Mouse (Mus musculus) embryonic facial prominence, embryonic 11.5 days (tissue): Measurements from ENCODE around the gene Rhobtb3. TPM values are rescaled to one million over a fixed set of nuclear protein-coding genes. Genes with fewer than 3 reads are reported as not detected.

ENCODE experiments used
- ATAC-seq: fragments of 200-750 bp; cut with Nextera tagmentation; replicated peaks from 2 replicates; pipeline ENCODE4 v1.8.0; 2017; ENCODE audit warnings: low read depth; ENCODE audit not compliant: insufficient number of reproducible peaks, low FRiP score, low TSS enrichment
- DNase-seq: peaks from one replicate; pipeline ENCODE4 v3.0.0-alpha.2; 2015; ENCODE audit warnings: low spot score
- H3K27ac ChIP-seq: fragments of 300-500 bp; sonication (generic); replicated peaks from 2 replicates; pipeline ENCODE4 v1.5.1; 2014; ENCODE audit warnings: mild to moderate bottlenecking, low read depth, low read length, control low read depth
- H3K27me3 ChIP-seq: fragments of 300-500 bp; sonication (generic); 2 replicates; pipeline ENCODE4 v1.6.1; 2014; ENCODE audit warnings: mild to moderate bottlenecking, low read length, moderate library complexity, mixed read lengths; ENCODE audit not compliant: control insufficient read depth, insufficient read depth
- H3K36me3 ChIP-seq: fragments of 300-500 bp; sonication (generic); replicated peaks from 2 replicates; pipeline ENCODE4 v1.6.1; 2014; ENCODE audit warnings: low read depth, mild to moderate bottlenecking, low read length, moderate library complexity, mixed read lengths; ENCODE audit not compliant: control insufficient read depth, insufficient read depth
- H3K4me1 ChIP-seq: fragments of 300-500 bp; sonication (generic); 2 replicates; pipeline ENCODE4 v1.6.1; 2014; ENCODE audit warnings: low read length, mixed read lengths; ENCODE audit not compliant: control insufficient read depth, insufficient read depth
- H3K4me2 ChIP-seq: fragments of 300-500 bp; sonication (generic); 2 replicates; pipeline ENCODE4 v1.6.1; 2014; ENCODE audit warnings: low read depth, mild to moderate bottlenecking, control low read depth, low read length, moderate library complexity
- H3K4me3 ChIP-seq: fragments of 300-500 bp; sonication (generic); 2 replicates; pipeline ENCODE4 v1.5.1; 2014; ENCODE audit warnings: low read depth, low read length, control low read depth
- H3K9ac ChIP-seq: fragments of 300-500 bp; sonication (generic); replicated peaks from 2 replicates; pipeline ENCODE4 v1.6.1; 2014; ENCODE audit warnings: mild to moderate bottlenecking, control low read depth, low read length
- H3K9me3 ChIP-seq: fragments of 300-500 bp; sonication (generic); replicated peaks from 2 replicates; pipeline ENCODE4 v1.6.1; 2016; ENCODE audit warnings: mild to moderate bottlenecking, low read length, inconsistent platforms, mixed read lengths; ENCODE audit not compliant: control insufficient read depth
- WGBS: fragments of 180-500 bp; shearing (Covaris S2); extraction: QIAGEN DNeasy Blood & Tissue Kit; methylation state at CpG from one replicate; pipeline ENCODE4 v1.1.7; 2014; 5-methylcytosine and 5-hydroxymethylcytosine counted together
- polyA plus RNA-seq: library from polyadenylated mRNA; unstranded; fragments of >200 nt; fragmentation: Nextera tagmentation; extraction: Ambion mirVana; gene quantifications from 2 replicates; pipeline ENCODE4 v1.2.1, GENCODE M21; 2014

Gene Rhobtb3
- polyA plus RNA-seq, 1 experiment from 2014 or later, result 88.5 TPM

- DNase-seq, result no peak
- no peak overlapping the region for H3K4me2 ChIP-seq
- no peaks in the 10 kb centered on the region for H3K36me3 ChIP-seq
- no peak overlapping the region for H3K9ac ChIP-seq
- H3K9me3 ChIP-seq, result no peaks in the 10 kb centered on the region
- H3K27ac ChIP-seq, result no peak overlapping the region
- no peaks in the 10 kb centered on the region for H3K27me3 ChIP-seq
- no peaks in the 10 kb centered on the region for H3K4me1 ChIP-seq
- H3K4me3 ChIP-seq, result no peak overlapping the region
- no peak for ATAC-seq
- WGBS, result 86% methylated on average over 1 of the region's 1 CpGs
Measured at GRCm38 (mm10) chr13:75859264-75859844, 84.4 kb downstream of the Rhobtb3 start.

- DNase-seq, result no peak
- no peaks in the 10 kb centered on the region for H3K9me3 ChIP-seq
- ATAC-seq, result no peak
- H3K27ac ChIP-seq, result no peak overlapping the region
- H3K4me2 ChIP-seq, result no peak overlapping the region
- H3K4me3 ChIP-seq, result no peak overlapping the region
- H3K36me3 ChIP-seq, result no peaks in the 10 kb centered on the region
- WGBS, result 83% methylated on average over 3 of the region's 3 CpGs
- no peaks in the 10 kb centered on the region for H3K4me1 ChIP-seq
- H3K27me3 ChIP-seq, result no peaks in the 10 kb centered on the region
- no peak overlapping the region for H3K9ac ChIP-seq
Measured at GRCm38 (mm10) chr13:75853118-75853517, 90.6 kb downstream of the Rhobtb3 start.

- no peak for ATAC-seq
- Histone ChIP-seq H3K4me2 (no peak overlapping the region), H3K9me3 (no peaks in the 10 kb centered on the region), H3K4me1 (no peaks in the 10 kb centered on the region), H3K27me3 (no peaks in the 10 kb centered on the region), H3K27ac (no peak overlapping the region), H3K9ac (no peak overlapping the region), H3K4me3 (no peak overlapping the region), H3K36me3 (no peaks in the 10 kb centered on the region)
- 83% methylated on average over 4 of the region's 4 CpGs for WGBS
- DNase-seq, result no peak
Measured at GRCm38 (mm10) chr13:75852027-75852426, 91.7 kb downstream of the Rhobtb3 start.

- ATAC-seq, result no peak
- DNase-seq, result no peak
- Histone ChIP-seq H3K9ac (no peak overlapping the region), H3K9me3 (no peaks in the 10 kb centered on the region), H3K27ac (no peak overlapping the region), H3K4me1 (no peaks in the 10 kb centered on the region), H3K4me2 (no peak overlapping the region), H3K27me3 (no peaks in the 10 kb centered on the region), H3K36me3 (no peaks in the 10 kb centered on the region), H3K4me3 (no peak overlapping the region)
- WGBS, result 87% methylated on average over 6 of the region's 6 CpGs
Measured at GRCm38 (mm10) chr13:75847027-75847426, 96.7 kb downstream of the Rhobtb3 start.

- Histone ChIP-seq H3K27me3 (no peaks in the 10 kb centered on the region), H3K4me2 (no peak overlapping the region), H3K9me3 (no peaks in the 10 kb centered on the region), H3K9ac (no peak overlapping the region), H3K27ac (no peak overlapping the region), H3K4me1 (peaks cover 2% of the 10 kb centered on the region; the same call in 1 of the 2 replicates), H3K4me3 (no peak overlapping the region), H3K36me3 (no peaks in the 10 kb centered on the region)
- WGBS, result 45% methylated on average over 4 of the region's 4 CpGs
- ATAC-seq (no peak), DNase-seq (no peak)
Measured at GRCm38 (mm10) chr13:75845519-75846166, 98.1 kb downstream of the Rhobtb3 start.

- WGBS, result 90% methylated on average over 2 of the region's 2 CpGs
- no peaks in the 10 kb centered on the region for H3K36me3 ChIP-seq
Measured at GRCm38 (mm10) chr13:75844833-75845518, 98.7 kb downstream of the Rhobtb3 start.

GRCm38 (mm10) chr13:75843993-75844683 is 99.6 kb downstream of the Rhobtb3 start:
- Histone ChIP-seq H3K4me2 (no peak overlapping the region), H3K27me3 (no peaks in the 10 kb centered on the region), H3K9me3 (no peaks in the 10 kb centered on the region), H3K4me1 (peaks cover 2% of the 10 kb centered on the region; the same call in 1 of the 2 replicates), H3K4me3 (no peak overlapping the region), H3K9ac (no peak overlapping the region), H3K27ac (no peak overlapping the region), H3K36me3 (no peaks in the 10 kb centered on the region)
- no peak for DNase-seq
- WGBS, result 81% methylated on average over 8 of the region's 8 CpGs
- no peak for ATAC-seq

More at GRCm38 (mm10) chr13:75844833-75845518, 98.7 kb downstream of the Rhobtb3 start:
- no peak overlapping the region for H3K4me3 ChIP-seq
- no peak overlapping the region for H3K4me2 ChIP-seq
- H3K4me1 ChIP-seq, result peaks cover 2% of the 10 kb centered on the region; the same call in 1 of the 2 replicates
- no peak for DNase-seq
- H3K9me3 ChIP-seq, result no peaks in the 10 kb centered on the region
- H3K9ac ChIP-seq, result no peak overlapping the region
- no peak overlapping the region for H3K27ac ChIP-seq
- ATAC-seq, result no peak
- no peaks in the 10 kb centered on the region for H3K27me3 ChIP-seq
